Mouse (Mus musculus): Measurements from ENCODE around the gene Mad1l1. TPM values are rescaled to one million over a fixed set of nuclear protein-coding genes. Genes with fewer than 3 reads are reported as not detected.

Mad1l1 gene
- total RNA-seq, 2 experiments from 2014 or later: 22.1 to 28.5 TPM

DNA sequence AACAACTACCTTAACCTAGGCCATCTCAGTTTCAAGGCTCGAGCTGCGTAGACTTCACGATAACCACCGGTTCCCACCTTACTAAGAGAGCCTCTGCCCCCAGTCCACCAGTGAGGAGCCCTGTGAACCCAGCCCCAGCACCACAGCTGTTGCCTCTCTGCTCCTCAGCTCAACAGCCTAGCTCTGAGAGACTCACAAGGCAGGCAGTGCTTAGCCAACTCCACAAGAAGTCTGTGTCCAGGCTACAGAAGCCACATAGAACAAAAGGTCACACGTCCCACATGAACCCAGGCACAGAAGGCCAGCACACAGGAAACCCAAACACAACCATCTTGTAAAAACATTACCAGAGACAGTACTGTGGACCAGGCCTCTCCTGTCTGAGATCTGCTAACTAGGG, 62.7 kb downstream of the Mad1l1 start:
- no peak for DNase-seq

- no peak for DNase-seq
Observed at GRCm38 (mm10) chr5:140258035-140258434, 63.3 kb downstream of the Mad1l1 start.

DNA sequence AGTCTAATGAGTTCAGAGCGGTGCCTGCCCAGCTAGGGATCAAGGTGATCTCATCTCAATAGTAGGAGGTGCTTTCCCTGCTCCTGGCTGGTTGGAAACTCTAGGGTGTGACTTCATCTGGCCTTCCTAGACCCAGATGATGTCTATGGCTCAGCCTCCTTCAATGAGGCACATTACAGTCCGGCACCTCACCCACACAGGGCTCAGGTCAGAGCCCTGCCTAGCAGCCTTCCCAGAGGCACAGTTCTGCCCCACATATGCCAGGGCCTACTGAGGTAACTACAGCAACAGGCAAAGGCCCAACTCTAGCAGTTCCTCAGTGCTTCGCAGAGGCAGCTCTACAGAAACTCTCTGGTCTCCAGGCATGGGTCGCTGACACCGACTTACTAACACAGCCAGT, 63.9 kb downstream of the Mad1l1 start:
- DNase-seq: no peak

- DNase-seq: no peak
Observed at GRCm38 (mm10) chr5:140256685-140257084, 64.7 kb downstream of the Mad1l1 start.

- DNase-seq: no peak
Observed at GRCm38 (mm10) chr5:140255265-140255664, 66.1 kb downstream of the Mad1l1 start.

DNA sequence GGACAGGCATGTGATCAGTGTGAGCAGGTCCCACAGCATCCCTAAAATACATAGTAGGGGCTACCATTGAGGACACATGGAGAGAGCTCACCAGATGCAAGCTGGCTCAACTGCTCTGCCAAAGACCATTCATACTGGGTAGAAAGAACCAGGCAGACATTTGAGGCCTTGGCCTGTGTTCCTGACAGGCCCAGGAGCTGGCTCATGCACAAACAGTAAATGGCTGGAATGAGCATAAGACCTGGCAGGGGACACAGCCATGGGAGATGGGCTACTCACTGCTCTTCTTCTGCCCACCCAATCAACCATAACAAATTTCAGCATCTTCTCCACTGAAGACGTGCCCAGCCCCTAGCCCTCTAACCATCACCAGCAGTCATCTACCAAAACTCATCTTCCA, 66.7 kb downstream of the Mad1l1 start:
- no peak for DNase-seq

DNA sequence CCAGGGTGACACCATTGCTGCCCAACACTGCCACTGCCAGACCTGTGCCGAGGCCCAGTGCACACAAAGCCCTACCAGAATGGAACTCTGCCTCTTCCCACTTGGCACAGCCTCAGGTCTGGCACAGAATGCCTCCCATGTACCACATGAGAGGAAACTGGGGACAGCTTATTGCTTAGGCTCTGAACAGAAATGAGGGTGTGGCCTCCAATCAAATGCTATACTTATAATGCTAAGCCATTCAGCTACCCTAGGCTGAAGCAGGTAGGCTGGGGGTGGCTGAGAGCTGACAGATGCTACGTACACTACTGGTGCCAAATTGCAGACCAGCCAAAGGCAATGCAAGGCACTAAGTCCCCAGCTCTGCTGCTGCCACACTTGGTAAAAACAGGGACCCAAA, 69.4 kb downstream of the Mad1l1 start:
- DNase-seq: no peak

DNA sequence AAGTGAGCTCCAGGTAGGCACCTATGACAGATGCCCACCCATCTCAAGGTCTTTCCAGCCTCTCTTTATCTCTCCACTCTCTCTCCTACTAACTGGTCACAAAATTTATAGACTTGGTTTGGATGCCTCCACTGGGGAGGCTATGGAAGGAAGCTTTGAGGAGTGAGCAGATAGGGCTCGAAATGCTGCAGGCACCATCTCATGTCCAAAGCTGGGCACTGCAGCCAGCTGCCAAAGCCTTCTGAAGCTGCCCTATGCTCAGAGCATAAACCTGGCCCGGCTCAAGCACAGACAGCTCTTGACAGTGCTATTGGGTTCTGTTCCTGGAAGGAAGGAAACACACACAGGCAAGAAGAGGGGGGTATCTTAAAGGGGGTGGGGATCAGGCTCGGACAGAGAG, 71.0 kb downstream of the Mad1l1 start:
- DNase-seq: peak; percentile 25

GRCm38 (mm10) chr5:140249359-140250062, 71.8 kb downstream of the Mad1l1 start:
- DNase-seq: no peak

GRCm38 (mm10) chr5:140248101-140248500, 73.3 kb downstream of the Mad1l1 start:
- DNase-seq: no peak

GRCm38 (mm10) chr5:140240235-140240634, 81.1 kb downstream of the Mad1l1 start:
- no peak for DNase-seq

GRCm38 (mm10) chr5:140238880-140239279, 82.5 kb downstream of the Mad1l1 start:
- DNase-seq: no peak

DNA sequence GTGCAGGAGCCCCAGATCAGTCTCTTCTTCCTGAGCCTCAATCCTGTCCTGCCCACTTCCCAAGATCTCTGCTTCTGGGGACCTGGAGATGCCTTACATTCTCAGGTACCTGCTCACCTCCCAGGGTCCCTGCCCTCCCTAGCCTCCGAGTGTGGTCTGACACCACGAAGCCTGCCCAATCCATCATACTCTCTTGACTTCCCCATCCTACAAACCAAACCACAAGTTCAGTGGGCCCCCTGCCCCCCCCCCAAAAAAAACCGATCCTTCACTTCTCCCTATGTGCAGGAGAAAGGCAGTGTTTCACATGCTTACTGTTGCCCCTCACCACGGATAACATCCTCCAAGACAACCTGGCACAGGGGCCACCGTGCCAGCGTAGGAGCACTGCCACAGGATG, 90.5 kb downstream of the Mad1l1 start:
- DNase-seq: no peak

GRCm38 (mm10) chr5:140228306-140228705, 93.0 kb downstream of the Mad1l1 start:
- no peak for DNase-seq

- DNase-seq: no peak
Observed at GRCm38 (mm10) chr5:140226871-140227270, 94.5 kb downstream of the Mad1l1 start.

DNA sequence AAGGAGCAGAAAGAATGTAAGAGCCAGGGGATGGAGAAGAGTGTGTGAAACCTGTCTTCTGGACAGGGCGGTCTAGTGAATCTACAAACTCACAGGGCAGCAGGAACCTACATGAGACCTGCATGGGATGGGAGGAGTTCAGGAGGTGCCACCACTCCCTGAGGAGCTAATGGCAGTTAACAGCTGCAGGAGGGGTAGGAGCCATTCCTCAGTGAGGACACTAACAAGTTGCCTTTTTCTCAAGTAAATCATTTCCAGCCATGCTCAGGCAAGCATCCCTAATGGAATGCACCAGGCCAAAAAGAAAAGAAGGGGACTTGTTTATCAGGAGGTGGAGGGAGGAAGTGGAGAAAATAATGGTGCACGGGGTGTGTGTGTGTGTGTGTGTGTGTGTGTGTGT, 95.5 kb downstream of the Mad1l1 start:
- DNase-seq: no peak

DNA sequence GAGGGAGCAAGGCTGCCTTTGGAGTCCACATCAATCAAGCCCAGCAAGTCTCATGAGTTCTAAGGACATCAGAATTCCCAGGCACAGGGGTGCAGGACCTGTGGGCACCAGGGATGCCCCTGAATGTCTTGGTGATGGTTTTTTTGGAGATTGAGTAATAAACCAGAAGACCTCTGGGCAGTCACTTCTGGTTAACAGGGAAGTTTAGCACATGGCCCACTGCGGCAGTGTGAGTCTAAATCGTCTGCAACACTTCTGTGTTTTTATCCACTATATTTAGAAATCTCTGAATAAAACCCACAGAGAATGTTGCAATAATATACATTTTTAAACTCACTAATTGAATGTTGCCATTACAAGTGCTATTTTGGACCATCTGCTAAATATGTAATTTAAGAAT, 96.2 kb downstream of the Mad1l1 start:
- no peak for DNase-seq

DNA sequence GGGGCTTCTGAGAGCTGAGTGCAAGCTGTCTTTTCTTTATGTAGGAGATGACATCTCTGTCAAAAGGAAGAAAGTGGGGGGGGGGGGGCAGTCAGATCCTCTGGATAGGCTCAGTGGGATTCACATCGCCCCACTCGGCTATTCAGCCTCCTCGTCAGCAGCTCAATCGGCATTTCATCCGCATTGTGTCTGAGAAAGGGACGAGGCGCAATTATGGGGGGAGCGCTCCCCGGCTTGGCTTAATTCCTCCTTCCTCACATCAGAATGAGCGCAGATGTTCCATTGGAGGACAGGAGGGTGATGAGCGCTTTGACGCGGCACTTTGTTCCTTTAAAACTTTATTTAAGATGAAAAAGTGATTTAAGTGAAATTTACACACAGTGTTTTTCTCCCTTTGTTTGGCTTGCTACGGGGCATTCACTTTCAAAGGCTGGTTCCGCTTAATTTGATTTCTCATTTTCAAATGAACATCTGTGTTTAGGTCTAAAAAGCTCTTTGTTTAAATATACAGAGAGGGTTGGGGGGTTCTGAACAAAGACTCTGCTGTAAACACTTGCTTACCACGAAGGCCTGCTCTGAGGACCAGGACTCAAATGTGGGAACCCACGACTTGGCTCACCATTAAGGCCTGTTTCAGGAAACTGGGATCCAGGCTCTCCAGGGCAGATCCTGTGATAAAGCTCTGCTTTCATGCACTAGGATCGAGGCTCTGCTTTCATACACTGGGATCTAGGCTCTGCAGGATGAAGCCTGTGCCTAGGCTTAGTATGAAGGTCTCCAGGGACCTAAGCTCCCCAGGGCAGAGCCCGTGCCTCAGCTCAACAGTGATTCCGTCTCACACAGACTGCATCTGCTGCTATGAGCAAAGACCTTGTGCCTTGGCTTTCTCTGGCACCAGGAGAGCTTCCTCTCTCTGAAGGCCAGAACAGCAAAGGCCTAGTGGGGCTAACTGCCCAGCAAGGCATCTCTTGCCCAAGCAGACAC, 98.0 kb downstream of the Mad1l1 start:
- no peak for DNase-seq

GRCm38 (mm10) chr5:140221016-140221650, 100.2 kb downstream of the Mad1l1 start:
- DNase-seq: peak; percentile 54

DNA sequence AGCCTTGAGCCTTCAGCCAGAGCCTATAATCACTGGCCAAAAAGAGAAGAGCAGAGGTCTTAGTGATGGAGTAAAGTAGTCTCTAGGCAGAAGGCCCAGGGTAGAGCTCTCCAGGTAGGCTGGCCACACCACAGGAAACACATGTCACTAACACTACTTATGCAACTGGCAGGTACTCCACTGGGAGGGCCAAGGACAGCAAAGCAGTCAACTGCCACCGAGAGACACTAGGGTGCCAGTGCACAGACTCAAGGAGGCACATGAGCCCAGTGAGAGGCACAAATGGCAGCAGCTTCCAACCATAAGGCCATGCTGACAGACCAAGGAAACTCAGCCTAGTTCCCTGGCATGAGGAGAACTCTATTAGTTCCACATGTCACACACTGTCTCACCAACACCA, 102.1 kb downstream of the Mad1l1 start:
- DNase-seq: no peak

- DNase-seq: peak; percentile 69
Observed at GRCm38 (mm10) chr5:140217900-140218299, 103.5 kb downstream of the Mad1l1 start.

- peak; percentile 32 for DNase-seq
Observed at GRCm38 (mm10) chr5:140217083-140217482, 104.3 kb downstream of the Mad1l1 start.

- DNase-seq: no peak
Observed at GRCm38 (mm10) chr5:140215471-140216087, 105.8 kb downstream of the Mad1l1 start.
